Mouse (Mus musculus) WW6 (cell line): Measurements from ENCODE around the gene Ebna1bp2.

Experiments
- DNase-seq: peaks from one replicate; pipeline ENCODE4 v3.0.0-alpha.2; 2013; ENCODE audit warnings: low read depth, low spot score

Ebna1bp2 gene

GRCm38 (mm10) chr4:118620279-118620966, at the start of gene Ebna1bp2, which contains the start of gene Cfap57:
Ebna1bp2 (plus strand) TSS chr4:118620799.
Cfap57 (minus strand) TSS chr4:118620777.
- peak; percentile 76 for DNase-seq

GRCm38 (mm10) chr4:118571441-118571840, 49.2 kb upstream of the Ebna1bp2 start:
- no peak for DNase-seq

- DNase-seq = peak; percentile 66
Measured at GRCm38 (mm10) chr4:118576097-118576496, 44.5 kb upstream of the Ebna1bp2 start.

- no peak for DNase-seq
Measured at GRCm38 (mm10) chr4:118579313-118579712, 41.3 kb upstream of the Ebna1bp2 start.

- no peak for DNase-seq
Measured at GRCm38 (mm10) chr4:118581508-118581907, 39.1 kb upstream of the Ebna1bp2 start.

GRCm38 (mm10) chr4:118582629-118583028, 38.0 kb upstream of the Ebna1bp2 start:
- DNase-seq = no peak

- no peak for DNase-seq
Measured at GRCm38 (mm10) chr4:118589053-118589732, 31.4 kb upstream of the Ebna1bp2 start.

- peak; percentile 50 for DNase-seq
Measured at GRCm38 (mm10) chr4:118589733-118590130, 30.9 kb upstream of the Ebna1bp2 start.

- DNase-seq = no peak
Measured at GRCm38 (mm10) chr4:118604065-118604464, 16.5 kb upstream of the Ebna1bp2 start.

GRCm38 (mm10) chr4:118609836-118610235, 10.8 kb upstream of the Ebna1bp2 start:
- no peak for DNase-seq

- DNase-seq = peak; percentile 86
Measured at GRCm38 (mm10) chr4:118612619-118613018, 8.0 kb upstream of the Ebna1bp2 start.

- DNase-seq = no peak
Measured at GRCm38 (mm10) chr4:118615412-118615811, 5.2 kb upstream of the Ebna1bp2 start.

GRCm38 (mm10) chr4:118620967-118621320, 345 bp downstream of the Ebna1bp2 start:
- no peak for DNase-seq

- no peak for DNase-seq
Measured at GRCm38 (mm10) chr4:118621781-118622180, 1.2 kb downstream of the Ebna1bp2 start.

- no peak for DNase-seq
Measured at GRCm38 (mm10) chr4:118630261-118630660, 9.7 kb downstream of the Ebna1bp2 start.

GRCm38 (mm10) chr4:118642346-118643190, 22.0 kb downstream of the Ebna1bp2 start:
- no peak for DNase-seq

- DNase-seq = peak; percentile 22
Measured at GRCm38 (mm10) chr4:118645234-118645633, 24.6 kb downstream of the Ebna1bp2 start.

- DNase-seq = no peak
Measured at GRCm38 (mm10) chr4:118658652-118659051, 38.1 kb downstream of the Ebna1bp2 start, which contains the start of gene Olfr62. Olfr62 (plus strand) TSS chr4:118658952.
